Mouse (Mus musculus): ENCODE data around the gene Cep95. TPM values are rescaled to one million over a fixed set of nuclear protein-coding genes. Genes with fewer than 3 reads are reported as not detected.

Gene Cep95
- polyA plus RNA-seq, 1 experiment from 2014 or later: 25.6 TPM

DNA sequence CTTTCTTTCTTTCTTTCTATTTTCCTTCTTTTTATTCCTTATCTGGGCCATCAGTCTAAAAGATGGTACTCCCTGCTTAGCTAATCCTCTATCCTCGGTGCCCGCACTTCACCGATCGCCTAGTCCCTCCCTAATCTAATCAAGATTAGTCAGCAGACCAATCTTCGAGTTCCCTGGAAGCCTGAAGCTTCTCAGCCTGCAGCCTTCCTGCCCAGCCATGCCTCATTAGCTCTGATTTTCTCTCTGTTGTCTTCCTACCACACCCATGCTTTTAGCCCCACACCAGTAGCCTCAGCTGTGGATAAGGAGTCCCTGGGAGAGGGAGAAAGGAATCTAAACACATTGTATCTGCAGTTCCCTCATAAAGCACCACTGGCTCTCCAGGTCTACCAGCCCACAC is 33.5 kb upstream of the Cep95 start:
- Histone ChIP-seq H3K27me3 (no peaks in the 10 kb centered on the region), H3K4me3 (no peak overlapping the region), H3K27ac (replicated peaks) (no peak overlapping the region), H3K36me3 (no peaks in the 10 kb centered on the region), H3K4me2 (replicated peaks) (no peak overlapping the region), H3K4me1 (no peaks in the 10 kb centered on the region), H3K9me3 (no peaks in the 10 kb centered on the region), H3K9ac (replicated peaks) (no peak overlapping the region)
- 15% methylated on average over 5 of the region's 5 CpGs for WGBS
- ATAC-seq (ENCODE audit: low FRiP score, low read depth): no peak

DNA sequence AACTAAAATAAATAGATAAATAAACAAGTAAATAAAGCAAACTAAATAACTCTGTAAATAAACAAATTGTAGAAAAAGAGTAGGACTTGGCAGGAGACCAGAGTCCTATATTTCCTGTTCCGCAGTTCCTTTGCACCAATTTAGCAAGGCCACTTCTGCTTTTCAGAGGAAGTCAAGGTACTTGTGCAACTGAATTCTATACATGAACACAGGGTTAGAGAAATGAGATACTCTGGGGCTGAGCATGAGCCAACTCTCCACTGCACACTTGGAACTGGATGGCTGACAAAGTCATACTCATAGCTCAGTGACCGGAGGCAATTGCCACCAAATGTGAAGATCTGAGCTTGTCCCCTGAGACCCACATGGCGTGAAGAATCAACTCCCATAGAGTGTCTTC is 30.0 kb upstream of the Cep95 start:
- Histone ChIP-seq H3K9me3 (no peaks in the 10 kb centered on the region), H3K4me3 (no peak overlapping the region), H3K4me1 (peaks cover 7% of the 10 kb centered on the region; the same call in 1 of the 2 replicates), H3K4me2 (replicated peaks) (no peak overlapping the region), H3K27me3 (no peaks in the 10 kb centered on the region), H3K27ac (replicated peaks) (no peak overlapping the region), H3K9ac (replicated peaks) (no peak overlapping the region), H3K36me3 (no peaks in the 10 kb centered on the region)
- 90% methylated on average over 3 of the region's 3 CpGs for WGBS
- ATAC-seq (ENCODE audit: low FRiP score, low read depth): no peak

DNA sequence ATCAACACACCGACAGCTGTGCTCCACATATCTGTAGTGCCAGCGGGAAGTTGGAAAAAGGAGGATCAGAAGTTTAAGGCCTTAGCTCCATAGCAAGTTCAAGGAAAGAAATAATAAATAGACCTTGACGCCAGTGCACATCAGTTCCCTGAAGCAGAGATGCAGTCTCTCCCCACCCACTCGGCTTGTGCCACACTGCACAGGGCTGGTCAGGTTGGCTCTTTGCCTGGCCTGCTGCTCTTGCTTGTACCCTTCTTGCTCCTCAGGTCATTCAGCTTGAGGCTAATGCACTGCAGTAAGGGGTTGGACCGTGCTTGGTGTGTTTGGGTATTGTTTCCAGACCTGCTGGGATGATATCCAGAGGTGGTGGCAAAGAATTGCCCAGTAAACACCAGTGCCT is 28.5 kb upstream of the Cep95 start:
- no peak for ATAC-seq (ENCODE audit: low FRiP score, low read depth)
- Histone ChIP-seq H3K4me2 (replicated peaks) (no peak overlapping the region), H3K36me3 (no peaks in the 10 kb centered on the region; the same call in 1 of the 2 replicates), H3K27ac (replicated peaks) (no peak overlapping the region), H3K9ac (replicated peaks) (no peak overlapping the region), H3K4me3 (no peak overlapping the region), H3K9me3 (no peaks in the 10 kb centered on the region), H3K27me3 (no peaks in the 10 kb centered on the region), H3K4me1 (peaks cover 7% of the 10 kb centered on the region; the same call in 1 of the 2 replicates)
- 95% methylated on average over 5 of the region's 5 CpGs for WGBS

DNA sequence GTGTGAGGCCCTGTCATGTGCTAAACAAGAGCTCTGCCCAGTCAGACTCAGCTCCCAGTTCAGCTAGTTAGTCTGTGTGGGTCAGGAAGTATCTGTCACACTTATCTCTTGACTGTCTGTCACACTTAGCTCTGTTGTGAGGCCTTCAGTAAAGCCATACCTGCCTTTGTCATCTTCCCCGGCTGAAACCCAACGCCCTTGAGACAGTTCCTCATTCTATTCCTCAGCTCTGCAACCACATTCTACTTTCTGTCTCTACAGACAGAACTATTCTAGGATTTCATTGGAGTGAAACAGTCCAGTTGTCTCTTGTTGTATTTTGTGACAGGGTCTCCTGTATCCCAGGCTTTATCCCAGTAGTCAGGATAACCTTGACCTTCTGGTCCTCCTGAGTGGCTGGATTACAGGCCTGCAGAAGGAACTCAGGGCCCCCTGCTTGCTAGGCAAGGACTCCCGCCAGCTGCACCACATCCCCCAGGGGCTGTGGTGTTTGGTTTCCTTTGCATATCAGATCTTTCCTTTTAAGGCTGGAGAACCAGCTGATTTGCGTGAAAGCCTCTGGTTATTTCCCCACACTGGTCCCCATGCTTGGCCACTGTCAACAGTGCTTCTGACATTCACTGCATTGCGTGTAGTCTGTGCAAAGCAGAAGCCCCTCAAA is 26.8 kb upstream of the Cep95 start:
- 55% methylated on average over 5 of the region's 5 CpGs for WGBS
- no peak overlapping the region for H3K4me3 ChIP-seq
- no peak overlapping the region for H3K9ac ChIP-seq (replicated peaks)
- no peaks in the 10 kb centered on the region for H3K27me3 ChIP-seq
- peaks cover 16% of the 10 kb centered on the region for H3K36me3 ChIP-seq
- no peak overlapping the region for H3K4me2 ChIP-seq (replicated peaks)
- peak overlapping the region; percentile 66 for H3K27ac ChIP-seq (replicated peaks)
- peaks cover 7% of the 10 kb centered on the region; the same call in 1 of the 2 replicates for H3K4me1 ChIP-seq
- ATAC-seq (ENCODE audit: low FRiP score, low read depth): no peak
- no peaks in the 10 kb centered on the region for H3K9me3 ChIP-seq

DNA sequence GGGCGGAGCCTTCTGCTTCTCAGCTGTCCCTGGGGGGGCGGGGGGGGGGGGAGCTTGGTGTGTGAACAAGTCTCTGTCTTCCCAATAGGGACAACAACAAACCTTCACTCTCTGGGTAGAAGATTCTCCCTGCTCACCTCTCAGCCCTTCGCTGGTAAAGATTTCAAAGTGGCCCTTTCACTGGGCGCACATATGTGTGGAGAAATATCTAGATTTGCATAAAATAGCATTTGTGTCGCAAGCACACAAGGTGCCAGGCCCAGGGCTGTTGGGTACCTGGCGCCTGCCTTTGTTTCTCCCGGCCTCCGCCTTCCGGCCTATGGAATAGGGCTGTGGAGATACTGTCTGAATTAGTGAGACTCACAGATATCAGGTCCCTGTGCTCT is 26.3 kb upstream of the Cep95 start:
- Histone ChIP-seq H3K4me3 (no peak overlapping the region), H3K4me1 (peaks cover 7% of the 10 kb centered on the region; the same call in 1 of the 2 replicates), H3K9ac (replicated peaks) (no peak overlapping the region), H3K4me2 (replicated peaks) (no peak overlapping the region), H3K36me3 (peaks cover 21% of the 10 kb centered on the region), H3K27ac (replicated peaks) (peak overlapping the region; percentile 66), H3K9me3 (peaks cover 3% of the 10 kb centered on the region), H3K27me3 (no peaks in the 10 kb centered on the region)
- no peak for ATAC-seq (ENCODE audit: low FRiP score, low read depth)
- WGBS: 79% methylated on average over 9 of the region's 9 CpGs

DNA sequence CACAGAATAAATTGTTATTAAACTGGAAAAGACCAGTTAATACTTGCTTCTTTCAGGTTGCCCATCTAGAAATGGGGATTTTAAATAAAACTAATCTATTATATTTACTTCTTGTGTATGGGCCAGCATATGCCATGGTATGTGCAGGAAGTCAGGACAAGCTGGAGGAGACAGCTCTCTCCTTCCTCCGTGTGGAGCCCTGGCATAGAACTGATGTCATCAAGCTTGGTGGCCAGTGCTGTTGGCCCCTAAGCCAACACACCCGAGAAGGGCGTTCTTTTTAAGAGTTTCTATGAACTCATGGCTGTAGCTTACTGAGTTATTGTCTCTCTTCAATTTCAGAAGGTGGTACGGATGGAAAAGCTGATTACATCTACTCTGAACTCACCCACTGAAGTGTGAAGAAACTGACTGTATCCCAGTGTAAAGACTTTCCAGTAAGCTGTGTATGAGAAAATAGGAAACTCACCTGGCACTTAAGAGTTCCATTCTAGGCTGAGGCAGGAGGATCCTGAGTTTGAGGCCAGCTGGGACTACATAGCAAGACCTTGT is 22.4 kb upstream of the Cep95 start:
- peaks cover 5% of the 10 kb centered on the region for H3K9me3 ChIP-seq
- no peak overlapping the region for H3K9ac ChIP-seq (replicated peaks)
- no peaks in the 10 kb centered on the region for H3K27me3 ChIP-seq
- H3K4me3 ChIP-seq: no peak overlapping the region
- no peak for ATAC-seq (ENCODE audit: low FRiP score, low read depth)
- H3K4me1 ChIP-seq: peaks cover 5% of the 10 kb centered on the region; the same call in 1 of the 2 replicates
- H3K4me2 ChIP-seq (replicated peaks): no peak overlapping the region
- no peak overlapping the region for H3K27ac ChIP-seq (replicated peaks)
- H3K36me3 ChIP-seq: peaks cover 51% of the 10 kb centered on the region
- 91% methylated on average over 4 of the region's 4 CpGs for WGBS

DNA sequence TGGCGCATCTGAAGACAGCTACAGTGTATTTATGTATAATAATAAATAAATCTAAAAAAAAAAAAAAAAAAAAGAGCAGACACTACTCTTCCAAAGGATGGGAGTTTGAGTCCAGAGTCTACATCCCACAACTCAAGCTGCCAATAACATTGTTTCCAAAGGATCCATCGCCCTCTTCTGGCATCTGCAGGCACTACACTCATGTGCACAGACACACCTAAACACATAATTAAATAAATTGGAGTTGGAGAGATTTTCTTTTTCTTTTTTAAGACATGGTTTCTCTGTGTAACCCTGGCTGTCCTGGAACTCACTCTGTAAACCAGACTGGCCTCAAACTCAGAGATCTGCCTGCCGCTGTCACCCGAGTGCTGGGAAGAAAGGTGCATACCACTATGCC is 21.5 kb upstream of the Cep95 start:
- Histone ChIP-seq H3K4me2 (replicated peaks) (no peak overlapping the region), H3K4me3 (no peak overlapping the region), H3K27ac (replicated peaks) (no peak overlapping the region), H3K4me1 (no peaks in the 10 kb centered on the region; the same call in 1 of the 2 replicates), H3K36me3 (peaks cover 59% of the 10 kb centered on the region), H3K9ac (replicated peaks) (no peak overlapping the region), H3K9me3 (peaks cover 5% of the 10 kb centered on the region), H3K27me3 (no peaks in the 10 kb centered on the region)
- no peak for ATAC-seq (ENCODE audit: low FRiP score, low read depth)
- 89% methylated on average over 4 of the region's 4 CpGs for WGBS

DNA sequence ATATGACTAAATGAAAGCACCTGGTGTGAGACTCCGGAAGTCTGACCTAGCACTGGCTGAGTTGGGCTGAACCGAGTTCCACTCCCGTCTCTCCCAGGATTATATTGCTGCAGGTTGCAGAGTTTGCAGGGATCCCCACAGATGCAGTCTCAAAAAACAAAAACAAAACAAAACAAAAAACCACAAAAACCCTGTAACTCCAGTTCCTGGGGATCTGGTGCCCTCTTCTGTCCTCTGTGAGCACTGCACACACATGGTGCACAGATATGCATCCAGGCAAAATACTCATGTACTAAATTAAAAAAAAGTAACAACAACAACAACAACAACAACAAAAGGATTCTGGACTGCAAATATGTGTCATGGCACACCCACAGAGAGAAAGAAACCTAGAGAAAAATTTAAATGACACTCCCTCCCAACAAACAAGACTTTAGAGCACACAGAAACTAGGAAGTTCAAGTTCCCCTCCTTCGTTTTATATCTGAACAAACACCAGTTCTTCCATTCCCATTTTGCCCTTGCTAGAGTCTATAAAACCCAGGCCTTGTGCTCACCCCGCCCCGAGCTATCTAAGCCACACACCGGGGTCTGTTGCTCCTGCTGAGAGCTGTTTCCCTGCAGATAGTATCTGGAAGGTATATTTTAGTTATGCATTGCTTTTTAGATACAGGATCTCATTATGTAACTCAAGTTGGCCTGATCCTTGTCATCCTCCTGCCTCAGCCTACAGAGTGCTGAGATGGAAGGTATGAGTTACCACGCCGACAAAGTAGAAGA is 18.7 kb upstream of the Cep95 start:
- Histone ChIP-seq H3K4me1 (no peaks in the 10 kb centered on the region), H3K27ac (replicated peaks) (no peak overlapping the region), H3K4me3 (no peak overlapping the region), H3K36me3 (peaks cover 88% of the 10 kb centered on the region), H3K27me3 (no peaks in the 10 kb centered on the region), H3K9me3 (peaks cover 5% of the 10 kb centered on the region), H3K4me2 (replicated peaks) (no peak overlapping the region), H3K9ac (replicated peaks) (no peak overlapping the region)
- 95% methylated on average over 9 of the region's 9 CpGs for WGBS
- no peak for ATAC-seq (ENCODE audit: low FRiP score, low read depth)

DNA sequence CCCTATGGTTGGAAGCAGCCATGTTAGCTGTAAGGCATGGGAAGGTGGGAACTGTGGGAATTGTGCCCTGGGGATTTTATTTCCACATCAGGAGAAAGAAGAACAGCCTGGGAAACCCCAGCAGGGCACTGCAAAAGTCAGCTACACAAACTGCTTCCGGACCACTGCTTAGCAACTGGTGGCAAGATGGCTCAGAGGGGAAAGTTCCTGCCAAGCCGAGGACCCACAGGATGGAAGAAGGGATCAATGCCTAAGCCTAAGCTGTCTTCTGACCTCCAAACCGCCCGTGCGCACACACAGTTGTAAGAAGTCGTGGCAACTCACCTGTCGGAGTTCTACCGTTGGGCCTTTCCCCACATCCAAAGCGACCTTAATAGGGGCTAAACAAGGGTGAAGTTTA is 16.0 kb upstream of the Cep95 start:
- peaks cover 78% of the 10 kb centered on the region for H3K36me3 ChIP-seq

DNA sequence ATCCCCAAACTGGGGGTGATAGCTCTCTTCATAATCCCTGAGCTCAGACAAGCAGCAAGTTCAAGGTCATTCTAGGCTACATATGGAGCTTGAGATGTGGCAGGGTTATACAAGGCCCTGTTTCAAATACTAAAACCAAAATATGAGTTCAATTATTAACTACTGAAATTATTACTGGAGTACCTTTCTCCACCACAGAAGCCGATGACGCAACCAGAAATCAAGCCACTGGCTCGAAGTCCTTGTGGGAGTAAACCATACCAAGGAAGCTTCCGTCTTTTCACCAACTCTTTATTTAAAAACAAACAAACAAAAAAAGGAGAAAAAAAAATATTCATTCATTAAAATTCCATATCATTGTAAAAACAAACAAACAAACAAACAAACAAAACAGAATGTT is 12.1 kb upstream of the Cep95 start:
- 95% methylated on average over 4 of the region's 4 CpGs for WGBS
- H3K9ac ChIP-seq (replicated peaks): no peak overlapping the region
- no peak overlapping the region for H3K27ac ChIP-seq (replicated peaks)
- no peak overlapping the region for H3K4me2 ChIP-seq (replicated peaks)
- H3K4me3 ChIP-seq: no peak overlapping the region
- no peaks in the 10 kb centered on the region for H3K9me3 ChIP-seq
- H3K36me3 ChIP-seq: peaks cover 67% of the 10 kb centered on the region
- peaks cover 5% of the 10 kb centered on the region; the same call in 1 of the 2 replicates for H3K4me1 ChIP-seq
- no peaks in the 10 kb centered on the region for H3K27me3 ChIP-seq
- no peak for ATAC-seq (ENCODE audit: low FRiP score, low read depth)

More for the DNA sequence above, 16.0 kb upstream of the Cep95 start:
- 0 out of 2 replicates have a peak, but pooled peaks cover 2% of the 10 kb centered on the region for H3K4me1 ChIP-seq
- no peaks in the 10 kb centered on the region for H3K27me3 ChIP-seq
- no peak overlapping the region for H3K27ac ChIP-seq (replicated peaks)
- ATAC-seq (ENCODE audit: low FRiP score, low read depth): no peak
- H3K9me3 ChIP-seq: no peaks in the 10 kb centered on the region
- H3K9ac ChIP-seq (replicated peaks): no peak overlapping the region
- H3K4me3 ChIP-seq: no peak overlapping the region
- H3K4me2 ChIP-seq (replicated peaks): no peak overlapping the region
- 93% methylated on average over 9 of the region's 9 CpGs for WGBS

DNA sequence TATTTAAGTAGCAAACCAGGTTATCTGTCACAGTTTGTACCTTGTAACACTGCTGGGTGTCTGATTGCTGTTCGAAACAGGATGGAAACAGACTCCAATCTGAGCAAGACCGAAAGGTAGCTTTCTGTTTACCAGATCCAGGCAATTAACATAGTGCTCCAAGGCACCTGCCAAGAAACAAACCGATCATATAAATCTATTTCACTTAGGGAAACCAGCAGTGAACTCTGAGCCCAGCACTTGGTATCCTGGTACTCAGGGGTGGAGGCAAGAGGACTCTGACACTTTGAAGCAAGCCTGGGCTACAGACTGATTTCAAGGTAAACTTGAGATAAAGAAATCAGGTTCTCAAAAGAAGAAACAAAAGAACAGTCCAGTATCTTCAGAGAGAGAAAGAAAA is 11.7 kb upstream of the Cep95 start:
- Histone ChIP-seq H3K9me3 (no peaks in the 10 kb centered on the region), H3K4me3 (no peak overlapping the region), H3K36me3 (peaks cover 67% of the 10 kb centered on the region), H3K9ac (replicated peaks) (no peak overlapping the region), H3K4me2 (replicated peaks) (no peak overlapping the region), H3K27ac (replicated peaks) (no peak overlapping the region), H3K4me1 (peaks cover 5% of the 10 kb centered on the region; the same call in 1 of the 2 replicates), H3K27me3 (no peaks in the 10 kb centered on the region)
- no peak for ATAC-seq (ENCODE audit: low FRiP score, low read depth)
- 90% methylated on average over 3 of the region's 3 CpGs for WGBS

DNA sequence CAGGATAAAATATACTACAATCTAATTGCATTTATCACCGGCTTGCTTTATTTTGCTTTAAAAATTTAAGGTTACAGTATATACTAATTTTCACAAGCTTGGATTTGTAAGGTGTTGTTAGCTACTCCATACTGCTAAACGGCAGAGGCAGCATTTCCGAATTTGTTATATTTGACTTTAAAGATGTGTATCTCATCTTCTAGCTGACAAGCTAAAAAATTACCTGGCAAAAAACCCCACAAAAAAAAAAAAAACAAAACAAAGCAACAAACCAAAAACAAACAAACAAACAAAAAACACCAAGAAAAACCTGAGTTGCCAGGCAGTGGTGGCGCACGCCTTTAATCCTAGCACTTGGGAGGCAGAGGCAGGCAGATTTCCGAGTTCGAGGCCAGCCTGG is 10.9 kb upstream of the Cep95 start:
- Histone ChIP-seq H3K4me2 (replicated peaks) (no peak overlapping the region; the same call in 1 of the 2 replicates), H3K27ac (replicated peaks) (no peak overlapping the region)

More for the DNA sequence above, 10.9 kb upstream of the Cep95 start:
- H3K4me3 ChIP-seq: no peak overlapping the region
- H3K4me1 ChIP-seq: peaks cover 5% of the 10 kb centered on the region; the same call in 1 of the 2 replicates
- WGBS: 91% methylated on average over 7 of the region's 7 CpGs
- H3K9me3 ChIP-seq: no peaks in the 10 kb centered on the region
- ATAC-seq (ENCODE audit: low FRiP score, low read depth): no peak
- H3K36me3 ChIP-seq: peaks cover 67% of the 10 kb centered on the region
- H3K9ac ChIP-seq (replicated peaks): no peak overlapping the region
- H3K27me3 ChIP-seq: no peaks in the 10 kb centered on the region

Data from midbrain, embryonic 12.5 days (tissue).